Mouse (Mus musculus) midbrain, postnatal 0 days (tissue): ENCODE measurements at regions not wholly inside any gene's neighbourhood (a gene's known extent, or its start where the extent isn't known, plus 50 kb on each side); places are given as distances from the start of the nearest gene placed in this dataset.

Source experiments
- ATAC-seq: fragments of 200-750 bp; cut with Nextera tagmentation; 2 replicates; pipeline ENCODE4 v1.8.0; 2017; ENCODE audit warnings: moderate number of reproducible peaks, mild to moderate bottlenecking, moderate TSS enrichment, moderate library complexity; ENCODE audit not compliant: low FRiP score
- DNase-seq: peaks from one replicate; pipeline ENCODE4 v3.0.0-alpha.2; 2015; ENCODE audit warnings: low spot score
- H3K27ac ChIP-seq: fragments of 300-500 bp; sonication (generic); 2 replicates; pipeline ENCODE4 v1.5.1; 2014; ENCODE audit warnings: low read depth, mild to moderate bottlenecking, low read length, mixed read lengths
- H3K27me3 ChIP-seq: fragments of 300-500 bp; sonication (generic); 2 replicates; pipeline ENCODE4 v1.6.1; 2014; ENCODE audit warnings: low read length, control low read depth, mixed read lengths; ENCODE audit not compliant: insufficient read depth
- H3K36me3 ChIP-seq: fragments of 300-500 bp; sonication (generic); 2 replicates; pipeline ENCODE4 v1.6.1; 2014; ENCODE audit warnings: low read length, control low read depth, mixed read lengths; ENCODE audit not compliant: insufficient read depth
- H3K4me1 ChIP-seq: fragments of 300-500 bp; sonication (generic); 2 replicates; pipeline ENCODE4 v1.6.1; 2014; ENCODE audit warnings: mild to moderate bottlenecking, control low read depth, antibody characterized with exemption, low read length, mixed read lengths; ENCODE audit not compliant: insufficient read depth
- H3K4me2 ChIP-seq: fragments of 300-500 bp; sonication (generic); 2 replicates; pipeline ENCODE4 v1.6.1; 2014; ENCODE audit warnings: low read depth, mild to moderate bottlenecking, low read length, mixed read lengths; ENCODE audit not compliant: poor library complexity, severe bottlenecking
- H3K4me3 ChIP-seq: fragments of 300-500 bp; sonication (generic); 2 replicates; pipeline ENCODE4 v1.5.1; 2014; ENCODE audit warnings: low read depth, mild to moderate bottlenecking, low read length, moderate library complexity
- H3K9ac ChIP-seq: fragments of 300-500 bp; sonication (generic); replicated peaks from 2 replicates; pipeline ENCODE4 v1.6.1; 2014; ENCODE audit warnings: mild to moderate bottlenecking, low read length, moderate library complexity, mixed read lengths; ENCODE audit not compliant: poor library complexity, severe bottlenecking
- H3K9me3 ChIP-seq: fragments of 300-500 bp; sonication (generic); 2 replicates; pipeline ENCODE4 v1.6.1; 2016; ENCODE audit warnings: low read length, control low read depth
- CTCF ChIP-seq: IDR thresholded peaks from 2 replicates; pipeline ENCODE4 v1.5.1; 2016; ENCODE audit warnings: antibody characterized with exemption, mild to moderate bottlenecking
- WGBS: fragments of 180-500 bp; shearing (Covaris S2); extraction: QIAGEN DNeasy Blood & Tissue Kit; methylation state at CpG from one replicate; pipeline ENCODE4 v1.1.7; 2014; 5-methylcytosine and 5-hydroxymethylcytosine counted together

DNA sequence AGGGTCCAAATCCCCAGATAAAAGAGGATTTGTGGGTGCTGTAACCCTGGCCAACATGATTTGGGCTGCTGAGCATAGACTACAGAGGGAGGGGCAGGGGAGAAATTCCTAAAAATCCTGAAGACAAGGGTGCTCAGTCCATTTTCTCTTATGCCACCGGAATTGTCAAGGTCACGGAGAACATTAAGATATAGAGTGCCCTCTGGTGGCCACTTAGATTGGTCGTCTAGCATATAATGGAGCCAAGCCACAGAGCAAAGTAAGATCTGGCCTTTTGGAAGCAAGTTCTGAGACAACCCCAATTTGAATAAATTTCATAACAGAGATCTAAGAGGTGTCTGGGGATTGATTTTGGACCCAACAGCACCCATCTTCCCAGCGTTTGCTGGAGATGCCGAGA is 250.0 kb downstream of the Prr32 start:
- no peaks in the 10 kb centered on the region for H3K36me3 ChIP-seq
- H3K4me3 ChIP-seq = no peak overlapping the region
- no peak overlapping the region for H3K27ac ChIP-seq
- H3K4me1 ChIP-seq = no peaks in the 10 kb centered on the region
- ATAC-seq = no peak
- peak; percentile 10; the same call in 1 of the 2 replicates for TF ChIP-seq CTCF
- 55% methylated on average over 5 of the region's 5 CpGs for WGBS
- no peak overlapping the region for H3K9ac ChIP-seq
- no peak overlapping the region for H3K4me2 ChIP-seq
- DNase-seq = no peak
- no peaks in the 10 kb centered on the region for H3K27me3 ChIP-seq
- no peaks in the 10 kb centered on the region for H3K9me3 ChIP-seq
